Mouse (Mus musculus): ENCODE results near the gene Psmb2.

DNA sequence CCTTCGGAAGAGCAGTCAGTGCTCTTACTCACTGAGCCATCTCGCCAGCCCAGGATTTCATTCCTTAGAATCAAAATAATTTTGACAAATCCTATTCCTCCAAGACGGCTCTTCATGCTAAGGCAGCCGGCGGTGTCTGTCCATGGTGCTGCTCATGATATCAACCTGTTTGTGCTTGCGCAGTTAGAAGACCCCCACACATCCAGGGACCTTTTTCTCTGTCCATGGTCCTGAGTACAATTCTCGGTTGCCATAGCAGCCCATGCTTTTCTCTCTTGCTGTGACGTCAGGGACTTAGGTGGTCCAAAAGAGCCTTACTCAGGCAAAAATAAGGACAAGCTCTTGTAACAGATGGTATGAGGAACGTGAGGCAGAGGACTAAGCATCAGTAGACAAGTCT lies 22.1 kb upstream of the Psmb2 start:
- TF ChIP-seq CTCF (IDR thresholded peaks at IDR 0.05; ENCODE audit: extremely low read depth, insufficient read length, insufficient replicate concordance, low read depth, low read length) (no peak), POLR2A (IDR thresholded peaks at IDR 0.05; ENCODE audit: low read depth, low read length) (no peak)

All from small intestine, adult 2 months (tissue).